Mouse (Mus musculus): ENCODE results near the gene Fam193a.
A peak's percentile ranks its signal among the peaks of the same experiment; 100 is the strongest.

DNA sequence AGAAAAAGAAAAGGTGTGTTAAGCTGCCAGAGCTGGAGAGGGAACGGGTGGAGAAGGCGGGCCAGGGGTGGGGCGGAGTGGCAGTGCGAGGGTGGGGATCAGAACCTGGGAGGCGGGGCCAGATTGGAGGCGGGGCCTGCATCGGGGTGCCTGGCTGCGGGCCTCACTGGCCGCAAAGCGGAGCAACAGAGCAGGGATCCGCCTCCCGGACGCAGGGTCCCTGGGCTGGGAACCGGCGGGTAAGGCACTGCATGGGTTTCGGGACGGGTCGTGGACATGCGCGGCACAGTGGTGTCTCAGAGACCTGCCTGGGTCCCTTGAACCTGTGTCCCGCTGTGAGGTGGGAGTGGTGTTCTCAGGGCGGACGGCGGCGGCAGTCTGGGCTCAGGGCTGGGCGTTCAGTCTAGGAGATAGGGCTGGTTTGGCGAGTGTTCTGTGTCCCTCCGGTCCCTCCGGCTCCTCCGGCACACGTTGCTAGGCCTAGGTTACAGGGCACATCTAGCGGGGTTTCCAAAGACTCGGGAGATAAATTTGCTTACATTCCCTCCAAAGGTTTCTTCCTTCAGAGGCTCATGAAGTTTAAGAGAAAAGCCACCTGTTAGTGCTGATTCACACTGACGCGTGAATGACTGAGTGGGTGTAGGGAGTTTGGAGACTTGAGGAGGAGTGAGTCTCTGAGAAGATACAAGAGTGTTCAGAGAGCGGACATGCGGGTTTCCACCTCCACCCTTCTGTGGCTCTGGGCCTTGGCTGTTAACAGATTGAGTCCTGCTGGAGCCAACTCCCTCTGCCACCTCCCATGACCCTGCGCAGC is 156.1 kb downstream of the Fam193a start, which contains the start of gene Sh3bp2:
- TF ChIP-seq CTCF (IDR thresholded peaks at IDR 0.05; ENCODE audit: extremely low read depth, insufficient read depth, insufficient read length, insufficient replicate concordance) (no peak), POLR2A (IDR thresholded peaks at IDR 0.05; ENCODE audit: low read depth, low read length) (peak; percentile 90)

Data from spleen, adult 2 months (tissue).